Mouse (Mus musculus): Measurements from ENCODE around the gene Rnft2. TPM values are rescaled to one million over a fixed set of nuclear protein-coding genes. Genes with fewer than 3 reads are reported as not detected.
A peak's percentile ranks its signal among the peaks of the same experiment; 100 is the strongest.

Gene Rnft2
- polyA plus RNA-seq, 1 experiment, result 53.8 TPM

DNA sequence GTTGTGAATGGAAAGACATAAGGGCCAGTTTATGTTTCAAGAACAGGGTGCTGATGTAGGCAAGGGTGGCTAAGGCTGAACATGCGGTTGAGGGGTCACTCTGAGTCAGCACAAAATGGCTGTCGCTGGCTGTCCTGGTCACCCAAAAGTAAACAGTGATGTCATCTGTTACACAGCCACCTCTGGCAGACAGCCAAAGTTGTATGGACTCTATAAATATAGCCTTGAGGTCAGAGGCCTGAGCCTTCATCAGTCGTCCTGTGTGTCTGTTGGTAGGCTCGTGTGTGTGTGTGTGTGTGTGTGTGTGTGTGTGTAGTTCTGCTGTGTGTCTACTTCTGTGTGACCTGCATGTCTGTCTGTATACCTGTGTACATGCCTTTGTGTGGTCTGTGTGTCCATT, 87.9 kb downstream of the Rnft2 start:
- 53% methylated on average over 4 of the region's 4 CpGs for WGBS
- no peak overlapping the region for H3K4me3 ChIP-seq (replicated peaks; ENCODE audit: insufficient read depth, low read depth, low read length)
- DNase-seq, result no peak
- no peaks in the 10 kb centered on the region for H3K4me1 ChIP-seq (ENCODE audit: control insufficient read depth, insufficient read depth, low read length)
- TF ChIP-seq CTCF (IDR thresholded peaks at IDR 0.05; ENCODE audit: borderline replicate concordance, insufficient read depth, low read depth, low read length), result no peak
- no peak for TF ChIP-seq POLR2A (IDR thresholded peaks at IDR 0.05; ENCODE audit: borderline replicate concordance, insufficient read depth, low read length)
- H3K27me3 ChIP-seq (ENCODE audit: control insufficient read depth, insufficient read depth, low read length), result no peaks in the 10 kb centered on the region
- H3K27ac ChIP-seq (ENCODE audit: insufficient read depth, low read length), result no peak overlapping the region

DNA sequence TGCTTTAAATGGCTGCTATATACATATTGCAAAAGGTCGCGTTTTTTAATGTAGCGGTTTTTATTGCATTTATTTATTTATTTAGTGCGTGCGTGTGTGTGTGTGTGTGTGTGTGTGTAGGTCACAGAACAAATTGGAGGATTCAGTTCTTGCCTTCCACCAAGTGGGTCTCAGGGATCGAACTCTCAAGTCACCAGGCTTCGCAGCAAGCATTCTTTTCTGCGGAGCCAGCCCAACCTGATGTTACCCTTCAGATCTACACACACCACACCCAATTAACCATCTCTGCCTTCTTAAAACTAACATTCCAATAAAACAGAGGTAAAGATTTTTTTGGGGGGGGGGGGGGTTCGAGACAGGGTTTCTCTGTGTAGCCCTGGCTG, 89.4 kb downstream of the Rnft2 start:
- Histone ChIP-seq H3K4me3 (replicated peaks; ENCODE audit: insufficient read depth, low read depth, low read length) (peak overlapping the region; percentile 72), H3K4me1 (ENCODE audit: control insufficient read depth, insufficient read depth, low read length) (no peaks in the 10 kb centered on the region), H3K27me3 (ENCODE audit: control insufficient read depth, insufficient read depth, low read length) (no peaks in the 10 kb centered on the region), H3K27ac (ENCODE audit: insufficient read depth, low read length) (no peak overlapping the region)
- TF ChIP-seq POLR2A (IDR thresholded peaks at IDR 0.05; ENCODE audit: borderline replicate concordance, insufficient read depth, low read length) (no peak), CTCF (IDR thresholded peaks at IDR 0.05; ENCODE audit: borderline replicate concordance, insufficient read depth, low read depth, low read length) (no peak)
- WGBS, result 16% methylated on average over 9 of the region's 9 CpGs
- DNase-seq, result no peak

DNA sequence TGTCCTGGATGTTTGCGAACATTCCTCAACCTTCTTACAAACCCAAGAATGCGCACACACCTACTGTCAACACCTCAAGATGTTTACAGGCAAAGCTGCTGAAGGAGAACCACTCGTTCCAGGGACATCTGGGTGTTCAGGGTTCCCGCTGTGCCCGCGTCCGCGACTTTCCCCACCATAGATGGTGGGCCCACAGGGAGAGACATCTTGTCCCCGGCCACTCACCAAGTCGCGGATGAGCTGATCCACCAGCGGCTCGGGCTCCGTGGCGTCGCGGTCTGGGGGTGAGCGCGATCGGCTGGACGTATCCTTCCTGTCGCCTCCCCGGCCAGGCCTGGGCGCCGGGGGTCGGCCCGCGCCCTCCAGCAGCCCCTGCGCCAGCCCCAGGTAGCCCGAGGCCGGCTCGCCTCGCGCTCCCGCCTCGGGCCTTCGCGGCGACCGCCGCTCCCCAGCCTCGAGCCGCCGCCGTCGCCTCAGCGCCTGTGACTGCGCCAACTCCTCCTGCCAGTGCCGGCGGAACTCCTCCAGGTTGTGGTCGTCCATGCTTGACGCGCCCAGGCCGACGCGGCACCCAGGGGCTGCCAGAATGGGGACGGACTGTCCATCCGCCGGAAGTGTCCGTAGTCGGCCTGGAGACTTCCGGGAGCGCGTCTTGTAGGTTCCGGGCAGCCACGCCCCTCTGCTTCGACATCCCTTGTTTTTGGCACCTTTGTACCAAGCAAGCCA, 89.9 kb downstream of the Rnft2 start, which contains the start of gene Fbxw8:
Fbxw8 (minus strand) TSS at position 626 of the 726 bp plus-strand sequence.
- peak; percentile 77 for TF ChIP-seq POLR2A (IDR thresholded peaks at IDR 0.05; ENCODE audit: borderline replicate concordance, insufficient read depth, low read length)
- TF ChIP-seq CTCF (IDR thresholded peaks at IDR 0.05; ENCODE audit: borderline replicate concordance, insufficient read depth, low read depth, low read length), result no peak
- no peaks in the 10 kb centered on the region for H3K27me3 ChIP-seq (ENCODE audit: control insufficient read depth, insufficient read depth, low read length)
- H3K27ac ChIP-seq (ENCODE audit: insufficient read depth, low read length), result no peak within 1 kb of the TSS
- DNase-seq, result peak; percentile 84 to 89
- H3K4me3 ChIP-seq (replicated peaks; ENCODE audit: insufficient read depth, low read depth, low read length), result peak within 1 kb of the TSS; percentile 72
- under 1% methylated on average over 67 of the region's 67 CpGs for WGBS
- peaks cover 2% of the 10 kb centered on the region; the same call in 1 of the 2 replicates for H3K4me1 ChIP-seq (ENCODE audit: control insufficient read depth, insufficient read depth, low read length)

DNA sequence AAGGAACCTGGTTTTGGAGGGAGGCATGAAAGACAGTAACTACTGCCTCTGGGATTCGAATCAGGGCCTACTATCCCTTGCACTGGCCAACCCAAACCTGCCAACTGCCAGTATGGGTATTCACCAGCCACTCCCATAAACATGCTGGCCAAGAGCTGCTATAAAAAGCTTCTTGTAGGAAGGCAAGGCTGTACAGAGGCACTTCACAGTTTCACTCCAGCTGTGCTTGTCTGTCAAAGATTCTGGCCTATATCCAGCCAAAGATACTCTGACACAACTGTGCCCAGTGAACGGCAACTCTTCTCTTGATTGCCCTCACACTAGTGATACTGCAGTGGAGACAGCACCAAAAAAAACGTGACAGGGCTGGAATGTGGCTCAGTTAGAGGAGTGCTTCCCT, 95.2 kb downstream of the Rnft2 start:
- 35% methylated on average over 3 of the region's 3 CpGs for WGBS
- DNase-seq, result no peak
- Histone ChIP-seq H3K27ac (ENCODE audit: insufficient read depth, low read length) (no peak overlapping the region), H3K4me1 (ENCODE audit: control insufficient read depth, insufficient read depth, low read length) (peaks cover 32% of the 10 kb centered on the region), H3K27me3 (ENCODE audit: control insufficient read depth, insufficient read depth, low read length) (no peaks in the 10 kb centered on the region), H3K4me3 (replicated peaks; ENCODE audit: insufficient read depth, low read depth, low read length) (no peak overlapping the region)
- TF ChIP-seq CTCF (IDR thresholded peaks at IDR 0.05; ENCODE audit: borderline replicate concordance, insufficient read depth, low read depth, low read length) (no peak), POLR2A (IDR thresholded peaks at IDR 0.05; ENCODE audit: borderline replicate concordance, insufficient read depth, low read length) (no peak)

DNA sequence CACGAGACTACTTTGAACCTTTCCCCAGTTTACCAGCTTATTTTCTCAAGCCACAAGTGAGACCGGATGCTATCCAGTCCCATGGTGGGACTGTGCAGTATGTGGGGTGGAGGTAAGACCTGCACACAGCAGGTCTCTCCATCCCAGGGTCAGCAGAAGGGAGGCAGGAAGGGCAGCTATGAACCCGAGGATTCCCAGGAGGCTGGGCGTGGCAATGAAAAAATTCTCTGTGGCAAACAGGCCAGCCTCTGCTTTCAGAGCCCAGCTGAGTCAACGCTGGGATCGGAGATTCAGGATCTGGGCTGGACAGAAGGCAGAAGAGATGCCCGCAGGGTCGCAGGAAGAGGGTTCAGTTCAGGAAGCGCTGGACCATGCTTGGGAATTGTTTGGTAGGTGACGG, 97.7 kb downstream of the Rnft2 start:
- Histone ChIP-seq H3K27ac (ENCODE audit: insufficient read depth, low read length) (no peak overlapping the region), H3K27me3 (ENCODE audit: control insufficient read depth, insufficient read depth, low read length) (no peaks in the 10 kb centered on the region), H3K4me3 (replicated peaks; ENCODE audit: insufficient read depth, low read depth, low read length) (no peak overlapping the region), H3K4me1 (ENCODE audit: control insufficient read depth, insufficient read depth, low read length) (peaks cover 50% of the 10 kb centered on the region)
- no peak for TF ChIP-seq POLR2A (IDR thresholded peaks at IDR 0.05; ENCODE audit: borderline replicate concordance, insufficient read depth, low read length)
- no peak for TF ChIP-seq CTCF (IDR thresholded peaks at IDR 0.05; ENCODE audit: borderline replicate concordance, insufficient read depth, low read depth, low read length)
- no peak for DNase-seq
- whole genome bisulfite sequencing, result 70% methylated on average over 10 of the region's 10 CpGs

DNA sequence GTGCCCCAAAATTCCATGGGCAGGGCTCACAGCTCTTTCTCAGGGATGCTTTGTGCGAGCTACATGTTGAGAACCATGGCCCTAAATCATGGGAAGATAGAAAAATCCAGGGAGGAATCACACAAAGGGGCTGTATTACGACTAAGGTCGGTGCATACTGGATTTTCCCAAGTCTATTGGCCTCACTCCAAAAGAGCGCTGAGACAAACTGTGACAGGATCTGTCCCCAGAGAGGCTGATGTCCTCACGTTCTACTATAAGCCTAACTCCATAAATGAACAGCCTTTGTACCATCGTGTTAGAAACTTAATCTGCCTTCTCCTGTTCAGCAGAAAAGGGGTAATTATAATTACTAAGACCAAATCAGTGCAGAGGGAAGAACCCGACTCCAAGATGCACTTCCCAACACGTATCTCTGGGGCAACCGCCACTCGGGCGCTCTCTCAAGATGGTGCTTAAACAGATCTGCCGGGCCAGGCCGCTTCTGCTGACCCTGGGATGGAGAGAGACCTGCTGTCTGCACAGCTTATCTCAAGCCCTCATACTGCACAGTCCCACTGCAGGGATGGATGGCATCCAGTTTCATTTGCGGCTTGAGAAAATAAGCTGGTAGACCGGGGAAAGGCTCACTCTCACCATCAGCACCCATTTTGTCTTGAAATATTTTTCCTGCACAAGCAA, 98.8 kb downstream of the Rnft2 start:
- peak overlapping the region; percentile 34; the same call in 1 of the 2 replicates for H3K27ac ChIP-seq (ENCODE audit: insufficient read depth, low read length)
- no peaks in the 10 kb centered on the region for H3K27me3 ChIP-seq (ENCODE audit: control insufficient read depth, insufficient read depth, low read length)
- TF ChIP-seq POLR2A (IDR thresholded peaks at IDR 0.05; ENCODE audit: borderline replicate concordance, insufficient read depth, low read length) (no peak), CTCF (IDR thresholded peaks at IDR 0.05; ENCODE audit: borderline replicate concordance, insufficient read depth, low read depth, low read length) (no peak)
- 16% methylated on average over 15 of the region's 15 CpGs for WGBS
- H3K4me3 ChIP-seq (replicated peaks; ENCODE audit: insufficient read depth, low read depth, low read length), result no peak overlapping the region
- H3K4me1 ChIP-seq (ENCODE audit: control insufficient read depth, insufficient read depth, low read length), result peaks cover 50% of the 10 kb centered on the region
- DNase-seq, result peak; percentile 51 to 61

DNA sequence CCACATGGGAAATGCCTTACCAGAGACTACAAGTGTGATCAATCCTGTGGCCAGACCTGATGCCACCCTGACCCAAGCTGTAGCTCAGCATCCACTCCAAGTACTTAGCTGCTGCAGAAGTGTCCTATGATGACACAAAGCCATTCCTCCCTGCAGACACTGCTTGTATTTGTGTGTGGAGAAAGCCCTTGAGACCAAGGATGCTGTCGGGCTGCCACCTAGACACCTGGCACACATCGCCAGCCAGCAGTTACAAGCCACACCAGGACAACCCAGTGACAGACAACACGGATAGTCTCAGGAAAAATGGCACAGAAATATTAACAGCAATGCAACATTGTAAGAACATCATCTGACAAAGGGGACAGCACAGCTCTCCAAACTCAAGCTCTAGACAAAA, 99.5 kb downstream of the Rnft2 start:
- Histone ChIP-seq H3K27ac (ENCODE audit: insufficient read depth, low read length) (peak overlapping the region; percentile 34; the same call in 1 of the 2 replicates), H3K4me1 (ENCODE audit: control insufficient read depth, insufficient read depth, low read length) (peaks cover 50% of the 10 kb centered on the region), H3K4me3 (replicated peaks; ENCODE audit: insufficient read depth, low read depth, low read length) (no peak overlapping the region), H3K27me3 (ENCODE audit: control insufficient read depth, insufficient read depth, low read length) (no peaks in the 10 kb centered on the region)
- WGBS, result 35% methylated on average over 3 of the region's 3 CpGs
- no peak for TF ChIP-seq POLR2A (IDR thresholded peaks at IDR 0.05; ENCODE audit: borderline replicate concordance, insufficient read depth, low read length)
- TF ChIP-seq CTCF (IDR thresholded peaks at IDR 0.05; ENCODE audit: borderline replicate concordance, insufficient read depth, low read depth, low read length), result no peak
- DNase-seq, result no peak

DNA sequence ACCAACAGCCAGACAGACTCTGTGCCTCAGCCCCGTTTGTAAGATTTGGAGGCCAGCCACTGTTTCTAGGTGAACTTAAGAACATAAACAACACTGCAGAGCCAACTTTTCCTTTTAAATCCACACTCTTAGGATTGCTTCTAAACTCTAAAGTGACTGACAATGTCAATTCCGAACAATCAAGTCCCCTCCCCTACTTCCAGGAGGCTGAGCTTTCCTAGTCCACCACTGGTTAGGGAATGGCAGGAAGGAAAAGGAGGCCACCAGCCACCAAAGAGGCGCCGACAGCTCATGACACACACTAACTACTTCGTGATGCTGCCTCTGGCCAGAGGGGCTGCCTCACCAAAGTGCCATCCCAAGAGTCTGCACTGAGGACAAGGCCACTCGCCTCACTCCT, 100.1 kb downstream of the Rnft2 start:
- Histone ChIP-seq H3K27ac (ENCODE audit: insufficient read depth, low read length) (no peak overlapping the region), H3K4me1 (ENCODE audit: control insufficient read depth, insufficient read depth, low read length) (peaks cover 47% of the 10 kb centered on the region), H3K27me3 (ENCODE audit: control insufficient read depth, insufficient read depth, low read length) (no peaks in the 10 kb centered on the region), H3K4me3 (replicated peaks; ENCODE audit: insufficient read depth, low read depth, low read length) (no peak overlapping the region)
- no peak for TF ChIP-seq CTCF (IDR thresholded peaks at IDR 0.05; ENCODE audit: borderline replicate concordance, insufficient read depth, low read depth, low read length)
- no peak for TF ChIP-seq POLR2A (IDR thresholded peaks at IDR 0.05; ENCODE audit: borderline replicate concordance, insufficient read depth, low read length)
- no peak for DNase-seq
- 90% methylated on average over 6 of the region's 6 CpGs for WGBS

All from cerebellum, adult 2 months (tissue).